ENCODE assay signal across 32 mouse cellular contexts in genomic region chr11:38297693-38298092, GRCm38 (mm10).
"Had no signal": no experiment of that assay in that cellular context is flagged by ENCODE, and none has a peak within 500 bp of the region (broad histone marks: within the 10 kb centered on the region; RNA-seq: fewer than 3 reads in every experiment).

No protein-coding gene starts in this region.

- H3K36me3 ChIP-seq: limb, embryonic 10.5 days; limb, embryonic 12.5 days; limb, embryonic 13.5 days; limb, embryonic 15.5 days; liver, embryonic 12.5 days; liver, embryonic 13.5 days; liver, embryonic 15.5 days; lung, embryonic 15.5 days; midbrain, embryonic 10.5 days; midbrain, embryonic 12.5 days; midbrain, embryonic 13.5 days; midbrain, embryonic 15.5 days; neural tube, embryonic 12.5 days had no signal

- H3K4me3 ChIP-seq: limb, embryonic 10.5 days; limb, embryonic 12.5 days; limb, embryonic 13.5 days; limb, embryonic 15.5 days; liver, embryonic 12.5 days; liver, embryonic 13.5 days; liver, embryonic 15.5 days; lung, embryonic 15.5 days; megakaryocyte, embryonic 14.5 days; midbrain, embryonic 10.5 days; midbrain, embryonic 12.5 days; midbrain, embryonic 13.5 days; midbrain, embryonic 15.5 days; myocyte; neural tube, embryonic 12.5 days had no signal

- H3K9me3 ChIP-seq: limb, embryonic 10.5 days; limb, embryonic 12.5 days; limb, embryonic 13.5 days; limb, embryonic 15.5 days; liver, embryonic 12.5 days; liver, embryonic 13.5 days; liver, embryonic 15.5 days; lung, embryonic 15.5 days; megakaryocyte, embryonic 14.5 days; midbrain, embryonic 10.5 days; midbrain, embryonic 12.5 days; midbrain, embryonic 13.5 days; midbrain, embryonic 15.5 days; neural tube, embryonic 12.5 days had no signal

- H3K27me3 ChIP-seq: limb, embryonic 12.5 days; limb, embryonic 13.5 days; limb, embryonic 15.5 days; liver, embryonic 12.5 days; liver, embryonic 13.5 days; liver, embryonic 15.5 days; lung, embryonic 15.5 days; megakaryocyte, embryonic 14.5 days; midbrain, embryonic 12.5 days; midbrain, embryonic 13.5 days; midbrain, embryonic 15.5 days; neural tube, embryonic 12.5 days had no signal

- DNase-seq: left cerebral cortex, postnatal 4 days; liver; liver, embryonic 13.5 days; liver, postnatal 0 days; lung, adult 18-20 months; lung, adult 2 months; lung, embryonic 14.5 days; lung, postnatal 10 days; lung, postnatal 14 days; lung, postnatal 36 days; lung, postnatal 4 days; midbrain, embryonic 14.5 days had no signal

- ATAC-seq: liver, embryonic 12.5 days; liver, postnatal 0 days; lung, postnatal 0 days; midbrain, embryonic 13.5 days; midbrain, embryonic 15.5 days; midbrain, embryonic 16.5 days had no signal

- H3K4me1 ChIP-seq: limb, embryonic 10.5 days; limb, embryonic 12.5 days; limb, embryonic 13.5 days; limb, embryonic 15.5 days; liver, embryonic 12.5 days; liver, embryonic 13.5 days; liver, embryonic 15.5 days; lung, embryonic 15.5 days; megakaryocyte, embryonic 14.5 days; midbrain, embryonic 10.5 days; midbrain, embryonic 12.5 days; midbrain, embryonic 13.5 days; midbrain, embryonic 15.5 days; neural tube, embryonic 12.5 days had no signal

- H3K4me2 ChIP-seq: limb, embryonic 12.5 days; limb, embryonic 13.5 days; limb, embryonic 15.5 days; liver, embryonic 11.5 days; liver, embryonic 12.5 days; liver, embryonic 13.5 days; liver, embryonic 15.5 days; lung, embryonic 14.5 days; lung, embryonic 15.5 days; midbrain, embryonic 11.5 days; midbrain, embryonic 12.5 days; midbrain, embryonic 13.5 days; midbrain, embryonic 15.5 days; neural tube, embryonic 12.5 days had no signal

- H3K27ac ChIP-seq: limb, embryonic 10.5 days; limb, embryonic 12.5 days; limb, embryonic 13.5 days; limb, embryonic 15.5 days; liver, embryonic 12.5 days; liver, embryonic 13.5 days; liver, embryonic 14.5 days; liver, embryonic 15.5 days; lung, embryonic 15.5 days; macrophage; midbrain, embryonic 10.5 days; midbrain, embryonic 12.5 days; midbrain, embryonic 13.5 days; midbrain, embryonic 15.5 days; neural tube, embryonic 12.5 days had no signal

- H3K9ac ChIP-seq: limb, embryonic 12.5 days; limb, embryonic 13.5 days; limb, embryonic 15.5 days; liver, embryonic 12.5 days; liver, embryonic 13.5 days; liver, embryonic 14.5 days; liver, embryonic 15.5 days; liver, postnatal 0 days; lung, embryonic 14.5 days; lung, embryonic 15.5 days; midbrain, embryonic 12.5 days; midbrain, embryonic 13.5 days; midbrain, embryonic 15.5 days; neural tube, embryonic 12.5 days had no signal
